Mouse (Mus musculus) frontal cortex, adult 2 months (tissue): ENCODE data around the gene Macf1. TPM values are rescaled to one million over a fixed set of nuclear protein-coding genes. Genes with fewer than 3 reads are reported as not detected.
"Not testable (repeated sequence)": the region's sequence is repeated elsewhere in the genome, so short reads cannot be mapped to it uniquely, and the experiment has no call there.

Experiments
- DNase-seq, 2 experiments: peaks; one replicate each; pipeline ENCODE4 v3.0.0; 2022; ENCODE audit warnings: low spot score in 1 of 2; ENCODE audit errors: extremely low spot score in 1 of 2
- polyA plus RNA-seq: library from polyadenylated mRNA; depleted of rRNA; stranded (reverse); fragments of >200 nt; gene quantifications from 2 replicates; pipeline ENCODE4 v1.2.3, GENCODE M21; 2012

Gene Macf1
- polyA plus RNA-seq, 1 experiment = 184 TPM

- DNase-seq = no peak
Measured at GRCm38 (mm10) chr4:123385028-123385427, 299.1 kb downstream of the Macf1 start.

DNA sequence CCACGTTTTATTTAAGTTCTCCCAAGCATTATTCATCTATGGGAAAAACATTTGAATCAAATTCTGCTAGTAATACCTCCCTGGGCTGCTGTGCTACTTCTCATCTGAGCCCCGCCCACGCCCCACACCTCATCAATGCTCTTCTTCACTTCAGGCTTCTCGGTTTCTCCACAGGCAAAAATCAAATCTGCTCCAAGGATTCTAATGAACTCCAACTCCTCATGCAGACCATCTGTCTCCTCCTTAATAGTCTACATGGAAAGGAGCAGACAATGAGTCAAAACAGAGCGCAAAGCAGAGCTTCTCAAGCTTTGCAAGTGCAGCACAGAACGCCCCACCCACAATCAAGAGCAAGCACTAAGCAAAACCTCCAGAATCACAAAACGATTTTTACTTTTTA lies 301.0 kb downstream of the Macf1 start:
- peak; percentile 76 to 85 for DNase-seq

- DNase-seq = no peak
Measured at GRCm38 (mm10) chr4:123382051-123382450, 302.1 kb downstream of the Macf1 start.

- DNase-seq = no peak
Measured at GRCm38 (mm10) chr4:123381598-123381997, 302.6 kb downstream of the Macf1 start.

DNA sequence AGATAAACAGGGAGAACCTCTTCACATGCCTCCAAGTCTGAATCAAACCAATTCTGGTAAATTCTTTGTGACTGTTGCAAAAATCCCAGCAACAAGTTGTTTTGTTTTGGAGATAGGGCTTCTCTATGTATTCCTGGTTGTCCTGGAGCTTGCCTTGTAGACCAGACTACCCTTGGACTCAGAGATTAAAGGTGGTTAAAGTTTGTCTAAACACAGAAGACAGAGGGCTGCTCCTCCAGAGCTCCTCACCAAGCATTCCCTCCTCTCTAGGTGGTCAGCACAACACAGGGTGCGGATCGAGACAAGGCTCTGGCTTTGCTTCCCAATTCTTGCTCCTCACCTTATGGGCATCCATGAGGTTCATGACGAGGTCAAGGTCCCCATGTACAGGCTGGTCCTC lies 308.1 kb downstream of the Macf1 start:
- DNase-seq = no peak

DNA sequence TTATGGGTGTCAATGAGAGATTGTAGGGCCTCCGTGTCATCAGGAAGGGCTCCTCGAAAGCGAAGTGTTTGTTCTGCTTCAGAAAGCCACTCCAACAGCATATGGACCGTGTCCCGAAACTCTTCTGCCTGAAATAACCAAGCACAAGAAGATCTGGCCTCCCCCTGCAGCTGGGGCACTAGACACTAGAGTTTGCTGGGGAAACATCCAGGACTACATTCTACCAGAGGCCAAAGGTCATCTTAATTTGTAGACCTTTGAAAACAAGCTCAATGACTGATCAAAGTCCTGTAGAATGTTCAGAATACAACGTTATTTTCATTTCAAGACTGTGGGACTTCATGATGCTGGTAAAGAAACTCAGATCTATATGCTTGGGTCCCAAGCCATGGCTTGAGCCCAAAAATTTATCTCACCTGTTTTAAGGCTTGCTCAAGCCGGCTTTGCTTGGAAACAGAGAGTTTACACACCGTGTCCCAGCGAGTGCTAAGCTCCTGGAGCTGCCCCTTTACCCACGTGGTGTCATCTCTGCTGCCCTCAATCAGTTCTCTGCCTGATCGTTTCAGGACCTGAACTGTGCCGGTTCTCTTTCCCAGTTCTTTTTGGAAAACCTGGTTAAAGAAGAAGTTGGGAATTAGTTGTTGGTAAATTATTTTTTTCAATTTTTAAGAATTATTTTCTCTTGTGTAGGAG lies 309.7 kb downstream of the Macf1 start:
- no peak for DNase-seq

DNA sequence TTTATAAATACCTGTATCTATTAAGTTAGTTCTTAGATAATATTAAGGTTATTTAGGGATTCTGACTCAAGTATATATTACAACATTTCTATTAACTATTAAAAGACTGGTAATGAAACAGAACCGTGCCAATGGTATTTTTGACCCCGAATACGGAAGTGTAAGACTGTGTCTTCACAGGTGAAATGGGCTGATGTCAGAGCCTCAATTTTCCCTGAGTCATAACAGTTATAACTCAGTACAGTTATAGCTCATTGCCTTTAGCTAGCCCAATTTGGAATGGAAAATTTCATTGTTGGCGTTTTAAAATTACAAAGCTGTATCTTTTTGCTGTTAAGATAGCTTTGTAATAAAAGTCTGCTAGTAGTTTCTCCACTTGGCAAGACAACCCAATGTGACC lies 320.6 kb downstream of the Macf1 start:
- DNase-seq = no peak

DNA sequence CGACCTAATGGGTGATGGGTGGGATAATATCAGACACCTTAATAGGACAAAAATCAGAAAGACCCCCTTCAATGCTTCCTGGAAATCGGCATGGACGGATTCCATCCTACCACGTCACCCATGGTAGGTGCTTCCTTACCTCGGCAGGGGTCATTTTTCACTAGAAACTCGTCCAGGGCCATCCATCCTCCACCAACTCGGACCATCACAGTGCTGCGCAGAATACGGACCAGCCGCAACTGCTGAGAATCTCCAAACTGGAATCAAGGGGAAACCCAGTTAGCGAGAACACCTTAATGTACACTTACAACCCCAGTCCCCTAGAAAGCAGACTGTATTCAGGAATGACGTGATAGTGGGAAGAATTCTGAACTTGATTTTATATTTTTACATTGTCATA lies 323.4 kb downstream of the Macf1 start:
- no peak for DNase-seq

DNA sequence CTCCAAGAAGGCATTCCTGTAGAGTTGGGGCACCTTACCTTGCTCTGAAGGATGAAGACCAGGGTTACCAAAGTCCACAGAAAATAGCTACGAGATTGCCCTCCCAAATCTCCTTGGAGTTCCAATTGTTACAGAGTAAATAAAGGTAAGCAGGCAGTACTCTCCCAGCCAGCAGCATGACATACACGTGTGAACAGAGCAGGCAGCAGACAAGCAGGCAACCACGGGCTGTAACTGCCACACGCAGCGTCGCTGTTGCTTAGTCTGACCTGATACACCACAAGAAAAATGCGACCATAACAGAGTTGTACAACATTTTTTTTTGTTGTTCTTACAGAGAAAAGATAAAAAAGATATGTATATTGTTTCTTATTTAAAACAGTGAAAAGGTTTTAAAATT lies 325.5 kb downstream of the Macf1 start:
- no peak for DNase-seq

DNA sequence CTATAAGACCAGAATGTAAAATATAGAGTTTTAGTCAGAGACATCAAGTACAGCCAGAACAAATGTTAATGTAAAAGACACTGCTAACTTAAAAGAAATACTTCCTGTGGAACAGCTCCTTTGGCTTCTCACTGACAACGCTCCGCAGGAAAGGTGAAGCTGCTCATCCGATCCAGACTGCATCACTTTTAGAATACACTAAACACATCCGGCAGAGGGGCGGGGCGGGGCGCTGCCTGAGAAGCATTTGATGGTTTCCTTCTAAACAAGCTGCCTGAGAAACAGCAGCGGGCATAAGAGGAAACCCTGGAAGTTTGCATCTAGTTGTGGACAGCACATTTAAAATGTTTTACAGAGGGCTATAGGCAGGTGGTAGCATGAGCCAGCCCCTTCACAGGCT lies 328.2 kb downstream of the Macf1 start:
- no peak for DNase-seq

- DNase-seq = peak; percentile 28 to 31
Measured at GRCm38 (mm10) chr4:123353271-123353877, 330.8 kb downstream of the Macf1 start.

DNA sequence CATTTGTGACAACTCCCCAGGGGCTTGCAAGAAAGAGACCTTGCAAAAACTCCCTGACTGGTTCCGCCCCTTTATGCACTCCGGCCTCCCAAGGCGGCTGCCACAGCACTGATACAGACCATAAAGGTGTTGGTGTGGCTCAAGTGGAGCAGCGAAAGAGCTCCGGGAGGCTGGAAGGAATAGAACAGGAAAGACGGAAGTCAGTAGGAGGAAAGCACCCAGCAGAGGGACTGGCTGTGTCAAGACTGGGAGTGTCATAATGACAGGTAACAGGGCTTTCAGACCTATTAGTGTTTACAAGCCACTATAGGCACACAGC lies 340.7 kb downstream of the Macf1 start:
- no peak for DNase-seq

DNA sequence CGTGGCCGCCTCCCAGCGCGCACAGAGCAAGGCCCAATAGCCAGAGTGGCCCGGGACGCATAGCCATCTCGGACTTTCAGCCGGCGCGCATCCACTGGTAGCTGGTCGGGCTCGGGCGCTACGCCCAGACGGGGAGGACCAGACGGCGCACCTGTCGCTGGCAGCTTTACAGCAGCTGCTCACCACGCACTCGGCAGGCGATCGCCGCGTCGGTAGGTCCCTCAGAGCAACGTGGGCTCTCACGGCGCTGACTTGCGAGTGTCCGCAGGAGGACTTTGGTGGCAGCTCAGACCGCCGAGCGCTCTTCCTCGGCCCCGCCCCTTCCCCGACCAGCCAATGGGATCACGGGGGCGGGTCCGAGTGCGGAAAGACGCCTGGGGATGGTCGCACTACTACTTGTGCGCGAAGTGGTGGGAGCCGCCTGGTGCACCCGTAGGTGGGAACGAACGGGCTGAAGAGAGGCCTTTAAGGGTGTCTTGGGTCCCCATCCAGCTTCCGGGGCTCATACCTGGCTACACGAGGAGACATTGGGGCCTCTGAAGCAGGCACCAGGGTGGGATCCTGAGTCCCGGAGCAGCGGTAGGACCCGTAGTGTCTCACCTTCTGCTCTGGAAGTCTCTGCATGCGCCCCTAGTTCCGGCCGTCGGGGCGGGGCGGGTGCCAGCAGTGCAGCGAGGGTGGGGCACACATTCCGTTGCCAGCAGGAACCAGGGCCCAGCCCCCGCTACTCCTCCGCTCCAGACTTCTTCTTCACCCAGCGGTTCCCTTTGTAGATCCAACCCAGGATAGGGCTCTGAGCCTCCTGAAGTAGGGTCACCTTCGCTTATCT lies 341.3 kb downstream of the Macf1 start, which contains the start of gene Bmp8a:
Bmp8a (minus strand) TSS at position 611 of the 829 bp plus-strand sequence.
- peak in 1 of 2 experiments; percentile 22 for DNase-seq

DNA sequence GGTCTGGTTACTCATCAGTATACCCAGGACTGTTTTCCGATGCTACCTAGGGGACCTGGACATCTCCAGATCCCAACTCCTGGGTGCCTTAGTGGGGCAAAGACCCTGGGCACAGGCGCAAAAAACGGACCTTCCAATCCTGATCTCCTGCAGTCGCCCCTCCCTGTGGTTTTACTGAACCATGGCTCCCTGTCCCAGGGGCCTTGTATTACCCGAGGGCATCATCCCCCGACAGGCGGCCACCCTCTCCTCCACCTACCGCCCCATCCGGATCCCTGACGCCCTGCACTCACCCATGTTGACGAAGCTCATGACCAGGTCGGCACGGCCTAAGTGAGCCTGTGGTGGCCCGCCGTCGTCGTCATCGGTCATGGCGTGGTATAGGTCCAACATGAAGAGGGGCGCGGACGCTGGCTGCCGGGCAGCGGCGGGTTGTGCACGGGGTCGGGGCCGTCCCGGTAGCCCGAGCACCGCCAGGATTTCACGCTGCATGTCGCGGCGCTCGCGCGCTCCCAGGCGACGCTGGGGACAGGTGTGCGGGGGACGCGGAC lies 342.0 kb downstream of the Macf1 start:
- DNase-seq = no peak

- no peak for DNase-seq
Measured at GRCm38 (mm10) chr4:123340232-123340631, 343.9 kb downstream of the Macf1 start.

GRCm38 (mm10) chr4:123337693-123338092 lies 346.5 kb downstream of the Macf1 start:
- no peak for DNase-seq

DNA sequence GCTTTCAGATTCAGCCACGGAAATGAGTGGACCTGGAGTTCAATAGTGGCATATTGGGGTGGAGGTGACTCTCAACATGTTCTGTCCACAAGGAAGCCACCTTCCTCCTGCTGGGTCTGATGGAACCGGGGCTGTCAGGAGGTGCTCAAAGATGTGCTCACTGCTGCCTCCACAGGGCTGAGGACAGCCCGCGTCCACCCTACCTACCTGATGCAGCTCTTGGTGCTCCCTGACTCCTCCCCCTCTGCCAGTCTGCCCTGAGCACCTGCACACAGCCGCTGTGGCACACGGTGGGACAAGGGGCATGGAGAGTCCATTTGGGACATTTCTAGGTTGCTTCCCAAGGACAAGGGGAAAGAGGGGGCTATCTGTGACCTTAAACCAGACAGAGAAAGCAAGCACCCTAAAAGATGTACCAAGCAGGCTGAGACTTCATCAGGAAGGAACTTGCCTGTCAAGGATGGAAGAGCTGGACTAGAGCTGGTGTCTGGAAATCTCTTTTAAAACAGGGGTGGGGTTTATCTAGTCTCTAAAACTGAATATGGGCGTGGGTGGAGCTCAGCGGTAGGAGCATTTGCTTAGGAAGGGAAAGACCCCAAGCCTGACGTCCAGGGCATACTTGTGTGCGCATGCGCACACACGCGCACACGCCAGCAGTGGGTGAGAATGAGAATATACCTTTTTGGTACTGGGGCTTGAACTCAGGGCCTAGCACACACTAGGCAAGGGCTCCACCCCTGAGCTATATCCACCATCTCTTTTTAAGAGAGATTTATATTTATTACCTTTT lies 348.2 kb downstream of the Macf1 start:
- no peak for DNase-seq

DNA sequence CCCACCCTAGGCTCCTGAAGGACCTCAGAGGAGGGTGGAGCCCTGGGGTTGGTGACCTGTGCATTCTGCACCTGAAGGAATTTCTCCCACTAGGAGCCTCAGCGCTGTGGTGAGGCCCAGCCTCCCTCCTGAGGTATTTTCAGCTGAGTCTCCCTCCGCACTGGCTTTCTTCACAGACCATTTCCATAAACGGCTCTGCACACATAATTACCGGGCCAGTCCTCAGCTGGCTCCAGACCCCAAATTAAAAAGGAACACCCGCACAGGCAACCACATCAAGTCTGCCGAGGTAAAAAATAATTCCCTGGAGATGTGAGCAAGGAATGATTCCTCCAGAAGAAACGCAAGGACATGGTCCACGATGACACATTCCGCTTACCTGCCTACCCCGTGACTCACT lies 348.9 kb downstream of the Macf1 start:
- DNase-seq = not testable (repeated sequence)

GRCm38 (mm10) chr4:123334177-123334576 lies 350.0 kb downstream of the Macf1 start:
- no peak for DNase-seq

DNA sequence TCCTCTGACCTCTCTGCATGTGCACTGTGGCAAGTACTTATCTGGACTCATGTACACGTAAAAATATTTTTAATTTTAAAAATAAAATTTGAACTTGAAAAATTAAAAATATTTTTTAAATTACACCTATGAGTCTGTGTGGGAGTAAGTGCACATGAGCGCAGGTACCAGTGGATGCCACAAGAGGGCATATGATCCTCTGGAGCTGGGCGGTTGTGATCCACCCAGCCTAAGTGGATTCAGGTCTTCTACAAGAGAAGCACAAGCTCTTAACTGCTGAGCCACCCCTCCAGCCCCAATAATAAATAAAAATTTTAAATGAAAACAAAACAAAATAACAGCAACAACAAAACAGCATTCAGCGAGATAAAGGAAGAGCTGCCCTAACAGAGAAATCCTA lies 351.0 kb downstream of the Macf1 start:
- DNase-seq = no peak

- not testable (repeated sequence) for DNase-seq
Measured at GRCm38 (mm10) chr4:123331961-123332360, 352.2 kb downstream of the Macf1 start.
